Mouse (Mus musculus) C2C12 (cell line): Measurements from ENCODE around the gene Csf1.

Source experiments
- CTCF ChIP-seq: IDR thresholded peaks from one replicate; pipeline ENCODE4 v1.5.1; 2011; ENCODE audit not compliant: control insufficient read depth, insufficient read depth, insufficient read length
- MAX ChIP-seq: IDR thresholded peaks from one replicate; pipeline ENCODE4 v1.6.1; 2011; ENCODE audit warnings: mild to moderate bottlenecking, control low read depth

DNA sequence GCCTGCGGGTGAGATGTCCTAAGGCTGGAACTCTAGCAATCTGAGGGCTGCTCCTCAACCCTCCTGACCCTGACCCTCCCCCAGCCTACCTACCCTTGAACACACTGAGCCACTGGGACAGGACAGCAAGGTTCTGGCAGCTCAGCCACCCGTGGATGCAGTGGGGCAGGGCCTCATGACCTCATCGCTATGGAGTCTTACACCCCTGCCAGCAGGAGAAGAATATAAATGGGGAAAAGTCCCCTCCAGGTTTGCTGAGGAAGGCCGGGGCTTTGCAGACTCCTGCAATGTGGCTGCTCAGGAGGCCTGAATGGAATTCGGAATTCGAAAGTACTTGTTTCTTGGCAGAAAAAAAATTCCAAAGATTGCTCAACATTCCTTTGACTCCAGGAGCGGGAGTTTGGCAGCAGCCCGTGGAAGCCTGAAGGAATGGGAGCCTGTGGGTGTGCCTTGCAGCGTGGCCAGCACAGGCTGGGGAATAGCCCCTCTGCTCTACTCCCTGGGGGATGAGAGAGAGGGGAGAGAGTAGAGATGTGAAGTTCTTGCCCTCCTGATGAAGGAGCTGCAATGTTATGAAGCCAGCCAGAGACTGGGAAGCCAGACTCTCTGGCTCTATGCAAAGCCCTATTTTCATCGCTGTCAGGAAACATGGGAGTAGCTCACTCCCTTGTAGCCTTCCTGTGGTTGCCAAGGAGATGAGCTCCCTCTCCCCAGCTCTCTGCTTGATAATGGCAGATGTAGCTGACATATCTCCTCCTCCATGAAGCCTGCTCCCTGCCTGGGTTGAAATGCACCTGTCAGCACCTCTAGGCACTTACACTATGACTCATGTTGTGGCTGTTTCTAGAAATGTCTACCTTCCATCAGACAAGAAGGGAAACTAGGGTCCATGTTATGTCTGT, 33.3 kb upstream of the Csf1 start:
- TF ChIP-seq CTCF (no peak), MAX (peak; percentile 23)
